Mouse (Mus musculus) embryonic stem cell, embryonic (primary cell): ENCODE measurements around the gene Pitpnm3.

ENCODE experiments used
- CTCF ChIA-PET, 4 experiments: fragments of 300-600 bp in 2 of 4; fragments of 350-600 bp in 2 of 4; sonication (Branson Sonifier 250); formaldehyde crosslinking; loops; one replicate each; lab custom pipeline; 2022; ENCODE audit warnings: inconsistent platforms in 2 of 4; lab: Charles Lee
- POLR2A ChIA-PET, 4 experiments: fragments of 300-600 bp in 2 of 4; fragments of 350-600 bp in 2 of 4; sonication (Branson Sonifier 250); formaldehyde crosslinking; loops; one replicate each; lab custom pipeline; 2022; ENCODE audit warnings: antibody characterized with exemption in 4 of 4, inconsistent platforms in 1 of 4; lab: Charles Lee

The Pitpnm3 gene

GRCm38 (mm10) chr11:72147910-72148309 is 12.3 kb upstream of the Pitpnm3 start:
- ChIA-PET CTCF (interaction anchor here in 2 of 4 experiments (0.6 to 1.9 kb wide), 3 partner anchors 82 to 1379 kb away, joined by 3 to 17 read pairs (median 6); no protein-coding TSS in a partner anchor), POLR2A (interaction anchor here in 1 of 4 experiments (0.7 to 1.1 kb wide), 2 partner anchors 13 to 18 kb away, joined by 3 read pairs; no protein-coding TSS in a partner anchor)

- ChIA-PET POLR2A (interaction anchor here in 3 of 4 experiments (0.7 to 1.6 kb wide), 5 partner anchors 10 to 94 kb away, joined by 3 to 7 read pairs (median 4); partner anchors contain the start of gene Pitpnm3 (in 1 of the 3)), CTCF (interaction anchor here (0.6 to 2.9 kb wide), 40 partner anchors 9 to 616 kb away, joined by 3 to 20 read pairs (median 4); partner anchors contain the start of genes 4933427D14Rik (in 1 of the 4), Gm43951 (in 1 of the 4), Txndc17 (in 1 of the 4) and Wscd1 (in 1 of the 4))
These were observed 10.3 kb upstream of the Pitpnm3 start for GRCm38 (mm10) chr11:72145877-72146248.

DNA sequence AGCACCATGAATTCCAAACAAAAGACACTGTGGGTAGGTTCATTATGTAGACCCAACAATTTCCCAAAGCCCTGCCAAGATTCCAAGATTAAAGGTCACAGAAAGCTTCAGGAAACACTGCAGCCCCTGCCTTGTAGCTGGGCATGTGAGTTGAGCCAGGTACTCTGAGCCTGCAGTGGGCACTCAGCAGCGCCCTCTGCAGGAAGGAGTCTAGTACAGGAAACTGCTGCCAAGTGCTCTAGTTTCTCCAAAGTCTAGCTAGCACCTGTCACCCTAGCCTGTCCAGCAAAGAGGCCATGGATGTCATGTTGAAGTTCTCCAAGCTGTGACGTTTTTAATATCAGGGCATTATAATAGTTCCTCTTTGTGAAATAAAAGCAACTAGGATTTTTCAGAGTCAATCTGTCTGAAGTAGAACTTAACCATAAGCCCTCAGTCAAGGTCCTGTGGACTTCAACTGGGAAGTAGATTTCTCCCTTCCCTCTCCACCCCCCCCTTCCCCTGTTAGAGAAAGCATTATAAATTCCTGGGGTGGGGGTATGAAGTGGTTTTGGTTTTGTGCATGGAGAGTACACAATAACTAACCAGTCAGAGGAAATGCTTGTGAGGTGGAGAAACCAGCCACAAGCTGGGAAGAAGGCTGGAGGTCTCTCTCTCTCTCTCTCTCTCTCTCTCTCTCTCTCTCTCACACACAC is 9.8 kb upstream of the Pitpnm3 start:
- CTCF ChIA-PET, result interaction anchor here (0.6 to 2.9 kb wide), 48 partner anchors 9 to 617 kb away, joined by 3 to 20 read pairs (median 4); partner anchors contain the start of genes Pitpnm3 (in 2 of the 4), 4933427D14Rik (in 1 of the 4), Gm43951 (in 1 of the 4) and Txndc17 (in 1 of the 4)
- POLR2A ChIA-PET, result interaction anchor here in 3 of 4 experiments (0.7 to 1.6 kb wide), 7 partner anchors 10 to 94 kb away, joined by 3 to 11 read pairs (median 5); partner anchors contain the start of gene Pitpnm3 (in 1 of the 3)

- ChIA-PET POLR2A (no interaction called here), CTCF (interaction anchor here in 3 of 4 experiments (0.6 to 1.1 kb wide), 6 partner anchors 66 to 421 kb away, joined by 3 to 6 read pairs (median 3); no protein-coding TSS in a partner anchor)
These were observed 7.3 kb upstream of the Pitpnm3 start for GRCm38 (mm10) chr11:72142889-72143288.

GRCm38 (mm10) chr11:72140198-72140597 is 4.6 kb upstream of the Pitpnm3 start:
- ChIA-PET POLR2A (no interaction called here), CTCF (no interaction called here)

GRCm38 (mm10) chr11:72136231-72136982 is 829 bp upstream of the Pitpnm3 start:
- CTCF ChIA-PET, result interaction anchor here (0.9 to 1.5 kb wide), 6 partner anchors 8 to 293 kb away, joined by 3 to 8 read pairs (median 4); no protein-coding TSS in a partner anchor
- POLR2A ChIA-PET, result interaction anchor here in 2 of 4 experiments (2.2 to 2.3 kb wide), 2 partner anchors 9 to 14 kb away, joined by 5 to 7 read pairs; no protein-coding TSS in a partner anchor

- ChIA-PET CTCF (interaction anchor here in 2 of 4 experiments (0.9 to 1.2 kb wide), 3 partner anchors 10 to 69 kb away, joined by 3 to 4 read pairs (median 3); no protein-coding TSS in a partner anchor), POLR2A (interaction anchor here in 2 of 4 experiments (0.8 to 2.2 kb wide), 2 partner anchors 10 to 13 kb away, joined by 3 to 7 read pairs; no protein-coding TSS in a partner anchor)
These were observed 819 bp downstream of the Pitpnm3 start for GRCm38 (mm10) chr11:72134536-72135382.

DNA sequence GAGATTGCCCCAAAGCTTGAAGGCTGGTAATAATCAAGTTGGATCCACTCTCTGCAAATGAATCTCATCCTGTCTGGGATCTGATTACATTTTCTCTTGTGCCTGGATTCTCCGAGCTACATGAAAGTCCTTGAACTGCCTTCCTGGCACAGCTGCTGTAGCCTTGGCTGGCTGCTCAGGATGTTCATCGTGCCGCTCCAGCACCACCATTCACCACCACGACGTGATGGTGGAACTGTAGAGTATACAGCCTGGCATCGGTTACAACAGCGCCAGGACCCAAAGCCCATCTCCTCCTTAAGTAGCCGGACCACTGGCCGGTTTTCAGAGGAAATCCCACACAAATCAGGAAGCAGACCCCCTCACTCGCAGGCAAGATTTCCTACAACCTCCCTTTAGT is 2.5 kb downstream of the Pitpnm3 start:
- ChIA-PET POLR2A (no interaction called here), CTCF (interaction anchor here in 3 of 4 experiments (1.0 to 1.3 kb wide), 3 partner anchors 11 to 12 kb away, joined by 3 to 4 read pairs (median 3); no protein-coding TSS in a partner anchor)

DNA sequence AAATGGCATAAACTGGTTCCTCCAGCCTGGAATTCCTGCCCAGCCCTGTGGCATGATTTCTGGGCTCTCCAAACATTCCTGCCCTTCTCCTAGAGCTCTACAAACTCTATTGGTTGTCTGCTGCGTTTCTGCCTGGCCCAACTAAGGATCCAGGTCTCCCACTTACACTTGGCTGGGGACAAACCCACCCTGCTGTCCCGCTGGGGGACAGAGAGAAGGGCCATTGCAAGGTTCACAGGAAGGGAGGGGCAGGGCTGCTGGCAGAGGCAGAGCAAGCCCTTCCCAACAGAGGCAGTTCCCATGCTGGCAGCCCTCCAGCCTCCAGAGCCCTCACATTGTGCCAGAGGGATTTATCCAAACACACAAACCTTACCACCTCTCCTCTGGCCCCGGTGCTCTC is 3.3 kb downstream of the Pitpnm3 start:
- CTCF ChIA-PET, result interaction anchor here in 1 of 4 experiments (1.0 kb wide), 1 partner anchor 13 kb away, joined by 3 read pairs; no protein-coding TSS in a partner anchor
- POLR2A ChIA-PET, result no interaction called here

- ChIA-PET CTCF (no interaction called here), POLR2A (no interaction called here)
These were observed 3.9 kb downstream of the Pitpnm3 start for GRCm38 (mm10) chr11:72131697-72132096.

- CTCF ChIA-PET, result interaction anchor here in 2 of 4 experiments (1.8 to 2.0 kb wide), 2 partner anchors 14 kb away, joined by 4 to 5 read pairs; no protein-coding TSS in a partner anchor
- POLR2A ChIA-PET, result interaction anchor here in 2 of 4 experiments (0.7 to 1.6 kb wide), 2 partner anchors 9 to 65 kb away, joined by 3 to 4 read pairs; no protein-coding TSS in a partner anchor
These were observed 4.7 kb downstream of the Pitpnm3 start for GRCm38 (mm10) chr11:72130905-72131304.

DNA sequence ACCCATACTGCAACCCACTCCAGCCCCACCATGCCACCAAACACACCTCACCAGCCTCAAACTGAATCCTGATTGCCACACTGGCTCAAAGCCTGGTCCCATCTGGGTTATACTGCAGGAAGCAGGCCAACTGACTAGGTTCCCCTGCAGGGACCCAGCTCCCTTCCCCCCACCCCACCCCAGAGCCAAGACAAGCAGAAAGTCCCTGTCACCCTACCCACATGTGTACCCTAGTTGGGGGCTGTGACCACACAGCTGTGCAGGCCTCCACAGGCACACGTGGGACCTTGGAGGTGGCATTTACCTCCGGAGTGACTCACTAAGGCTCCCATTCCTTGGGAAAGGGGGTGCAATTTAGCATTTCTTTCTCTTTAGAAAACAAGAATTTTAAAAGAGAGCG is 5.1 kb downstream of the Pitpnm3 start:
- POLR2A ChIA-PET, result interaction anchor here in 2 of 4 experiments (0.7 to 1.6 kb wide), 3 partner anchors 9 to 65 kb away, joined by 3 to 4 read pairs (median 3); no protein-coding TSS in a partner anchor
- CTCF ChIA-PET, result interaction anchor here in 2 of 4 experiments (1.8 to 2.0 kb wide), 2 partner anchors 15 kb away, joined by 4 to 5 read pairs; no protein-coding TSS in a partner anchor

GRCm38 (mm10) chr11:72130021-72130420 is 5.6 kb downstream of the Pitpnm3 start:
- CTCF ChIA-PET, result interaction anchor here in 3 of 4 experiments (0.6 to 2.0 kb wide), 3 partner anchors 15 to 76 kb away, joined by 4 to 5 read pairs (median 4); no protein-coding TSS in a partner anchor
- POLR2A ChIA-PET, result interaction anchor here in 1 of 4 experiments (0.8 to 1.6 kb wide), 2 partner anchors 9 to 18 kb away, joined by 3 to 4 read pairs; no protein-coding TSS in a partner anchor

- ChIA-PET CTCF (interaction anchor here in 3 of 4 experiments (0.6 to 2.1 kb wide), 4 partner anchors 16 to 77 kb away, joined by 4 to 5 read pairs (median 4); no protein-coding TSS in a partner anchor), POLR2A (interaction anchor here in 2 of 4 experiments (0.6 to 1.6 kb wide), 2 partner anchors 8 to 44 kb away, joined by 3 to 4 read pairs; no protein-coding TSS in a partner anchor)
These were observed 6.3 kb downstream of the Pitpnm3 start for GRCm38 (mm10) chr11:72129032-72129894.

GRCm38 (mm10) chr11:72127450-72128189 is 8.0 kb downstream of the Pitpnm3 start:
- ChIA-PET CTCF (interaction anchor here in 3 of 4 experiments (1.0 to 2.1 kb wide), 3 partner anchors 18 to 76 kb away, joined by 3 to 5 read pairs (median 5); no protein-coding TSS in a partner anchor), POLR2A (interaction anchor here in 1 of 4 experiments (0.6 kb wide), 1 partner anchor 30 kb away, joined by 6 read pairs; no protein-coding TSS in a partner anchor)
